Mouse (Mus musculus) regulatory T cell (primary cell): Measurements from ENCODE around the gene Zfp804a.

Experiments used
- in situ Hi-C: fragments of 300-600 bp; cut with MboI, MseI; formaldehyde crosslinking; loops from one replicate; pipeline ENCODE4 v1.15.1; 2025; ENCODE audit warnings: high pct_unique_total_duplicates

Zfp804a gene

GRCm38 (mm10) chr2:82253382-82253781 lies 200.4 kb downstream of the Zfp804a start:
- in situ Hi-C loops, result no loop called here

GRCm38 (mm10) chr2:82282591-82283269 lies 229.7 kb downstream of the Zfp804a start:
- in situ Hi-C loops, result no loop called here

GRCm38 (mm10) chr2:82294932-82295493 lies 242.0 kb downstream of the Zfp804a start:
- in situ Hi-C loops, result no loop called here
